Mouse (Mus musculus): ENCODE measurements at regions not wholly inside any gene's neighbourhood (a gene's known extent, or its start where the extent isn't known, plus 50 kb on each side); places are given as distances from the start of the nearest gene placed in this dataset.
A peak's percentile ranks its signal among the peaks of the same experiment; 100 is the strongest.

- Histone ChIP-seq H3K36me3 (no peaks in the 10 kb centered on the region), H3K27me3 (no peaks in the 10 kb centered on the region), H3K4me2 (no peak overlapping the region), H3K9ac (no peak overlapping the region), H3K9me3 (replicated peaks) (no peaks in the 10 kb centered on the region), H3K4me3 (replicated peaks) (no peak overlapping the region), H3K27ac (no peak overlapping the region), H3K4me1 (replicated peaks) (0 out of 2 replicates have a peak, but pooled peaks cover 8% of the 10 kb centered on the region)
- DNase-seq (no peak), ATAC-seq (ENCODE audit: low read depth) (no peak)
- WGBS (ENCODE audit: insufficient replicate concordance): 66% methylated on average over 4 of the region's 4 CpGs
Observed at GRCm38 (mm10) chr17:4721061-4721460, 273.1 kb upstream of the Arid1b start.

GRCm38 (mm10) chr17:4724031-4724430, 270.1 kb upstream of the Arid1b start:
- Histone ChIP-seq H3K36me3 (no peaks in the 10 kb centered on the region), H3K27me3 (no peaks in the 10 kb centered on the region), H3K4me2 (no peak overlapping the region), H3K27ac (no peak overlapping the region), H3K9ac (no peak overlapping the region), H3K9me3 (replicated peaks) (no peaks in the 10 kb centered on the region), H3K4me3 (replicated peaks) (no peak overlapping the region), H3K4me1 (replicated peaks) (0 out of 2 replicates have a peak, but pooled peaks cover 8% of the 10 kb centered on the region)
- no peak for DNase-seq
- ATAC-seq (ENCODE audit: low read depth): peak; percentile 67
- 40% methylated on average over 3 of the region's 3 CpGs for WGBS (ENCODE audit: insufficient replicate concordance)

GRCm38 (mm10) chr17:4726331-4726741, 267.8 kb upstream of the Arid1b start:
- Histone ChIP-seq H3K27me3 (no peaks in the 10 kb centered on the region), H3K9ac (no peak overlapping the region), H3K4me1 (replicated peaks) (0 out of 2 replicates have a peak, but pooled peaks cover 8% of the 10 kb centered on the region), H3K4me3 (replicated peaks) (no peak overlapping the region), H3K36me3 (no peaks in the 10 kb centered on the region), H3K4me2 (no peak overlapping the region), H3K27ac (no peak overlapping the region), H3K9me3 (replicated peaks) (no peaks in the 10 kb centered on the region)
- 69% methylated on average over 12 of the region's 12 CpGs for WGBS (ENCODE audit: insufficient replicate concordance)
- DNase-seq: no peak
- ATAC-seq (ENCODE audit: low read depth): no peak

GRCm38 (mm10) chr17:4734412-4734881, 259.7 kb upstream of the Arid1b start:
- H3K4me3 ChIP-seq (replicated peaks): no peak overlapping the region
- no peak for ATAC-seq (ENCODE audit: low read depth)
- H3K9ac ChIP-seq: no peak overlapping the region
- H3K27ac ChIP-seq: no peak overlapping the region
- H3K27me3 ChIP-seq: no peaks in the 10 kb centered on the region
- no peak for DNase-seq
- WGBS (ENCODE audit: insufficient replicate concordance): 48% methylated on average over 5 of the region's 5 CpGs
- no peak overlapping the region for H3K4me2 ChIP-seq
- no peaks in the 10 kb centered on the region for H3K4me1 ChIP-seq (replicated peaks)
- H3K9me3 ChIP-seq (replicated peaks): no peaks in the 10 kb centered on the region
- no peaks in the 10 kb centered on the region for H3K36me3 ChIP-seq

GRCm38 (mm10) chr17:4735185-4735584, 258.9 kb upstream of the Arid1b start:
- no peak for DNase-seq
- WGBS (ENCODE audit: insufficient replicate concordance): 65% methylated on average over 1 of the region's 1 CpGs
- Histone ChIP-seq H3K4me3 (replicated peaks) (no peak overlapping the region), H3K36me3 (no peaks in the 10 kb centered on the region), H3K9ac (no peak overlapping the region), H3K27ac (no peak overlapping the region), H3K27me3 (no peaks in the 10 kb centered on the region), H3K4me2 (no peak overlapping the region), H3K4me1 (replicated peaks) (no peaks in the 10 kb centered on the region), H3K9me3 (replicated peaks) (no peaks in the 10 kb centered on the region)
- no peak for ATAC-seq (ENCODE audit: low read depth)

- no peak for DNase-seq
- 52% methylated on average over 3 of the region's 3 CpGs for WGBS (ENCODE audit: insufficient replicate concordance)
Observed at GRCm38 (mm10) chr17:4736689-4737088, 257.4 kb upstream of the Arid1b start.

GRCm38 (mm10) chr17:4738717-4739485, 255.2 kb upstream of the Arid1b start:
- no peak overlapping the region for H3K4me3 ChIP-seq (replicated peaks)
- no peaks in the 10 kb centered on the region for H3K4me1 ChIP-seq (replicated peaks)
- H3K36me3 ChIP-seq: no peaks in the 10 kb centered on the region
- DNase-seq (no peak), ATAC-seq (ENCODE audit: low read depth) (no peak)
- no peak overlapping the region for H3K27ac ChIP-seq
- 27% methylated on average over 7 of the region's 7 CpGs for WGBS (ENCODE audit: insufficient replicate concordance)
- no peak overlapping the region for H3K4me2 ChIP-seq
- H3K27me3 ChIP-seq: no peaks in the 10 kb centered on the region
- H3K9ac ChIP-seq: no peak overlapping the region
- H3K9me3 ChIP-seq (replicated peaks): no peaks in the 10 kb centered on the region

More at GRCm38 (mm10) chr17:4736689-4737088, 257.4 kb upstream of the Arid1b start:
- no peak for ATAC-seq (ENCODE audit: low read depth)
- H3K4me2 ChIP-seq: no peak overlapping the region
- H3K4me1 ChIP-seq (replicated peaks): no peaks in the 10 kb centered on the region
- H3K4me3 ChIP-seq (replicated peaks): no peak overlapping the region
- H3K27me3 ChIP-seq: no peaks in the 10 kb centered on the region
- H3K27ac ChIP-seq: no peak overlapping the region
- H3K9ac ChIP-seq: no peak overlapping the region
- H3K36me3 ChIP-seq: no peaks in the 10 kb centered on the region
- H3K9me3 ChIP-seq (replicated peaks): no peaks in the 10 kb centered on the region

GRCm38 (mm10) chr17:4740784-4741183, 253.3 kb upstream of the Arid1b start:
- H3K9ac ChIP-seq: no peak overlapping the region
- H3K4me1 ChIP-seq (replicated peaks): no peaks in the 10 kb centered on the region
- H3K4me3 ChIP-seq (replicated peaks): no peak overlapping the region
- WGBS (ENCODE audit: insufficient replicate concordance): 23% methylated on average over 5 of the region's 5 CpGs
- no peak overlapping the region for H3K4me2 ChIP-seq
- ATAC-seq (ENCODE audit: low read depth): no peak
- DNase-seq: no peak
- H3K9me3 ChIP-seq (replicated peaks): no peaks in the 10 kb centered on the region
- no peaks in the 10 kb centered on the region for H3K27me3 ChIP-seq
- no peaks in the 10 kb centered on the region for H3K36me3 ChIP-seq
- no peak overlapping the region for H3K27ac ChIP-seq

GRCm38 (mm10) chr17:4742314-4742713, 251.8 kb upstream of the Arid1b start:
- H3K4me2 ChIP-seq: no peak overlapping the region
- no peaks in the 10 kb centered on the region for H3K27me3 ChIP-seq
- 22% methylated on average over 1 of the region's 1 CpGs for WGBS (ENCODE audit: insufficient replicate concordance)
- H3K36me3 ChIP-seq: no peaks in the 10 kb centered on the region
- H3K27ac ChIP-seq: no peak overlapping the region
- no peak overlapping the region for H3K4me3 ChIP-seq (replicated peaks)
- no peak for ATAC-seq (ENCODE audit: low read depth)
- H3K4me1 ChIP-seq (replicated peaks): no peaks in the 10 kb centered on the region
- no peaks in the 10 kb centered on the region for H3K9me3 ChIP-seq (replicated peaks)
- H3K9ac ChIP-seq: no peak overlapping the region
- DNase-seq: no peak

- Histone ChIP-seq H3K4me3 (replicated peaks) (no peak overlapping the region), H3K9me3 (replicated peaks) (no peaks in the 10 kb centered on the region), H3K4me2 (no peak overlapping the region), H3K36me3 (no peaks in the 10 kb centered on the region), H3K4me1 (replicated peaks) (no peaks in the 10 kb centered on the region), H3K27me3 (no peaks in the 10 kb centered on the region), H3K27ac (no peak overlapping the region), H3K9ac (no peak overlapping the region)
- DNase-seq (no peak), ATAC-seq (ENCODE audit: low read depth) (no peak)
- 79% methylated on average over 6 of the region's 6 CpGs for WGBS (ENCODE audit: insufficient replicate concordance)
Observed at GRCm38 (mm10) chr17:4762956-4763355, 231.2 kb upstream of the Arid1b start.

GRCm38 (mm10) chr17:4765723-4766122, 228.4 kb upstream of the Arid1b start:
- no peak for ATAC-seq (ENCODE audit: low read depth)
- Histone ChIP-seq H3K9me3 (replicated peaks) (no peaks in the 10 kb centered on the region), H3K27me3 (no peaks in the 10 kb centered on the region), H3K36me3 (no peaks in the 10 kb centered on the region), H3K27ac (no peak overlapping the region), H3K9ac (no peak overlapping the region), H3K4me1 (replicated peaks) (no peaks in the 10 kb centered on the region), H3K4me2 (no peak overlapping the region), H3K4me3 (replicated peaks) (no peak overlapping the region)
- DNase-seq: no peak
- WGBS (ENCODE audit: insufficient replicate concordance): 62% methylated on average over 5 of the region's 5 CpGs

GRCm38 (mm10) chr17:4767947-4768522, 226.1 kb upstream of the Arid1b start:
- Histone ChIP-seq H3K4me1 (replicated peaks) (no peaks in the 10 kb centered on the region), H3K4me3 (replicated peaks) (no peak overlapping the region), H3K27ac (no peak overlapping the region), H3K9ac (no peak overlapping the region), H3K4me2 (no peak overlapping the region), H3K27me3 (no peaks in the 10 kb centered on the region), H3K9me3 (replicated peaks) (no peaks in the 10 kb centered on the region), H3K36me3 (no peaks in the 10 kb centered on the region)
- 62% methylated on average over 5 of the region's 5 CpGs for WGBS (ENCODE audit: insufficient replicate concordance)
- no peak for ATAC-seq (ENCODE audit: low read depth)
- no peak for DNase-seq
